Mouse (Mus musculus): ENCODE data around the gene Gm10959. TPM values are rescaled to one million over a fixed set of nuclear protein-coding genes. Genes with fewer than 3 reads are reported as not detected.

The Gm10959 gene
- polyA plus RNA-seq, 1 experiment from 2014 or later: not detected

GRCm38 (mm10) chr3:122871596-122871995, 47.6 kb downstream of the Gm10959 start:
- H3K27ac ChIP-seq: no peak overlapping the region
- H3K4me1 ChIP-seq (replicated peaks; ENCODE audit: control insufficient read depth, insufficient read depth, low read length): no peaks in the 10 kb centered on the region
- H3K4me3 ChIP-seq (replicated peaks; ENCODE audit: low read length): no peak overlapping the region
- H3K27me3 ChIP-seq (ENCODE audit: control insufficient read depth, insufficient read depth, low read length): no peaks in the 10 kb centered on the region
- no peak overlapping the region for H3K9ac ChIP-seq
- WGBS: 92% methylated on average over 1 of the region's 1 CpGs
- no peaks in the 10 kb centered on the region for H3K36me3 ChIP-seq (replicated peaks; ENCODE audit: control insufficient read depth, insufficient read depth)
- DNase-seq (ENCODE audit: low spot score) (no peak), ATAC-seq (ENCODE audit: low FRiP score) (no peak)
- no peak overlapping the region for H3K4me2 ChIP-seq (replicated peaks)
- no peaks in the 10 kb centered on the region for H3K9me3 ChIP-seq (ENCODE audit: control insufficient read depth, low read length)

- H3K36me3 ChIP-seq (replicated peaks; ENCODE audit: control insufficient read depth, insufficient read depth): no peaks in the 10 kb centered on the region
- DNase-seq (ENCODE audit: low spot score) (no peak), ATAC-seq (ENCODE audit: low FRiP score) (no peak)
- H3K9me3 ChIP-seq (ENCODE audit: control insufficient read depth, low read length): no peaks in the 10 kb centered on the region
- H3K27ac ChIP-seq: no peak overlapping the region
- H3K4me1 ChIP-seq (replicated peaks; ENCODE audit: control insufficient read depth, insufficient read depth, low read length): no peaks in the 10 kb centered on the region
- H3K27me3 ChIP-seq (ENCODE audit: control insufficient read depth, insufficient read depth, low read length): no peaks in the 10 kb centered on the region
- no peak overlapping the region for H3K4me2 ChIP-seq (replicated peaks)
- WGBS: 100% methylated on average over 1 of the region's 1 CpGs
- H3K9ac ChIP-seq: no peak overlapping the region
- H3K4me3 ChIP-seq (replicated peaks; ENCODE audit: low read length): no peak overlapping the region
Measured at GRCm38 (mm10) chr3:122868270-122868669, 50.9 kb downstream of the Gm10959 start.

GRCm38 (mm10) chr3:122865092-122865491, 54.1 kb downstream of the Gm10959 start:
- no peak overlapping the region for H3K4me2 ChIP-seq (replicated peaks)
- ATAC-seq (ENCODE audit: low FRiP score) (no peak), DNase-seq (ENCODE audit: low spot score) (no peak)
- 91% methylated on average over 4 of the region's 4 CpGs for WGBS
- no peak overlapping the region for H3K9ac ChIP-seq
- no peaks in the 10 kb centered on the region for H3K36me3 ChIP-seq (replicated peaks; ENCODE audit: control insufficient read depth, insufficient read depth)
- H3K27me3 ChIP-seq (ENCODE audit: control insufficient read depth, insufficient read depth, low read length): no peaks in the 10 kb centered on the region
- no peak overlapping the region for H3K27ac ChIP-seq
- H3K9me3 ChIP-seq (ENCODE audit: control insufficient read depth, low read length): no peaks in the 10 kb centered on the region
- H3K4me1 ChIP-seq (replicated peaks; ENCODE audit: control insufficient read depth, insufficient read depth, low read length): no peaks in the 10 kb centered on the region
- H3K4me3 ChIP-seq (replicated peaks; ENCODE audit: low read length): no peak overlapping the region

Other genes with a start within 250 kb of the Gm10959 start
- 2.6 and 3.0 TPM in 2 replicates for gene Pde5a, start 190.4 kb downstream of the Gm10959 start, polyA plus RNA-seq (2014; fragmentation: Nextera tagmentation; extraction: Ambion mirVana)
- not detected in 2 replicates for gene Fabp2, start 24.3 kb downstream of the Gm10959 start, polyA plus RNA-seq (2014; fragmentation: Nextera tagmentation; extraction: Ambion mirVana)
- 88.5 and 102 TPM in 2 replicates for gene 1810037I17Rik, start 4.8 kb upstream of the Gm10959 start, polyA plus RNA-seq (2014; fragmentation: Nextera tagmentation; extraction: Ambion mirVana)
- gene Usp53, start 65.2 kb upstream of the Gm10959 start, polyA plus RNA-seq (2014; fragmentation: Nextera tagmentation; extraction: Ambion mirVana): 11.5 and 12.3 TPM in 2 replicates
- gene Myoz2, start 115.7 kb upstream of the Gm10959 start, polyA plus RNA-seq (2014; fragmentation: Nextera tagmentation; extraction: Ambion mirVana): not detected in 2 replicates

Data from hindbrain, embryonic 14.5 days (tissue).